Mouse (Mus musculus): Measurements from ENCODE around the gene Mindy1.

The Mindy1 gene

DNA sequence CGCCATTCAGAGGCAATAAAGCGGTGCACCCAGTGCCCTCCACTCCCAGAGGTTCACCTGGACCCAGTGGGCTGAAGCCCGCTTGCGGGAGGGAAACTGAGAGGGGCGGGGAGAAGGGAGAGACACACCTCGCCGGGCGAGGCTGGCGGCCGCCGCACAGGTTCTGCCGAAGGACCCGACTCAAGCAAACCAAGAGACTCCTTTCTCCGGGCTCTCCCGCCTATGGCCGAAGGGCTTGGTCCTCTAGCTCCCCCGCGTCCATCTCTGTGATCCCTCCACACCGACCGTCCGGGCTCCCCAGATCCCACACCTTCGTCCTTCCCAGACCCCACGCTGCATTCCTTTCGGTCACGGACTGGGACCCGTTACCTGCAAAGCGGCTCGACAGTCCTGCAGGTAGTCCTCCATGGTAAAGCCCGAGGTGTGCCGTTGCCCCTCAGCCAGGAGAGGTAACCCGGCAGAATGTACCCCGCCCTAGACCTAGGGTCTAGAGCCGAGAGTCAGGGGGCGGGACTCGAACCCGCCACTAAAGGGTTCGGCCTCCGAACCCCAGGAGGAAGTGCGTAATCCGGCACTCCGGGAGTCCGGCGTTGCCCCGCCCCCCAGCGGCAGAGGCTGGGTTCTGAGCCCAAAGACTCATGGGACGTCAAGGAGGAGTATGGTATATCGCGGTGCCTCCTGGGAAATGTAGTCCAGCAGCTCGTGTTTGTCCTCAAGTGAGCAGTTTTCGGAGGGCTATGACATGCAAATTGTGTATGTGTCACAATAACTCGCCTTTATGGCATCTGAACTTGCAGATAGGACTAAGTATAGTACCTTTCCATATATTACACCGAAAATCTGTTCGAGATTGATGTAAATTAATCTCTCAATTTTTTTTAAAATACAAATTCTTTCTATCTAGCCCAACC is at the start of gene Mindy1, which contains the start of gene Prune1:
Gene Mindy1, plus strand, starts transcription at position 130 of the 911 bp plus-strand sequence.
Gene Prune1, minus strand, starts transcription at position 861 of the 911 bp plus-strand sequence.
- peak; percentile 98 for DNase-seq

DNA sequence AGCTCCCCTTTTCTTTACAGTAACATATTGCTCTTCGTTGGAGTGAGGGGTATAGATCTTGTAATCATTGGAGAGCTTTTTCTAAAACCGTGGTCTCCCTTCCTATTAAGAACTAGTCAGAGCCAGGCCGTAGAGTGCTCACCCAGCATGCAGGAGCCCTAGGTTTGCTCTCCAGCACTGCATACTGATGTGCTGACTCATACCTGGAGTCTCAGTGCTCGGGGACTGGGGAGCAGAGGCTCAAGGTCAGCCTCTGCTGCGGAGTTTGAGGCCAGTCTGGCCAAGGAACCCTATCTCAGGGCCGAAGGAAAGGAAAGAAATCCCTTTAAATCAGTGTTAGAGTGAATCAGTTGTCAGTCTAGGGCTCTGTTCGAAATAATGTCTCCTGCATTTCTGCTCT is 48.4 kb upstream of the Mindy1 start:
- DNase-seq, result no peak

DNA sequence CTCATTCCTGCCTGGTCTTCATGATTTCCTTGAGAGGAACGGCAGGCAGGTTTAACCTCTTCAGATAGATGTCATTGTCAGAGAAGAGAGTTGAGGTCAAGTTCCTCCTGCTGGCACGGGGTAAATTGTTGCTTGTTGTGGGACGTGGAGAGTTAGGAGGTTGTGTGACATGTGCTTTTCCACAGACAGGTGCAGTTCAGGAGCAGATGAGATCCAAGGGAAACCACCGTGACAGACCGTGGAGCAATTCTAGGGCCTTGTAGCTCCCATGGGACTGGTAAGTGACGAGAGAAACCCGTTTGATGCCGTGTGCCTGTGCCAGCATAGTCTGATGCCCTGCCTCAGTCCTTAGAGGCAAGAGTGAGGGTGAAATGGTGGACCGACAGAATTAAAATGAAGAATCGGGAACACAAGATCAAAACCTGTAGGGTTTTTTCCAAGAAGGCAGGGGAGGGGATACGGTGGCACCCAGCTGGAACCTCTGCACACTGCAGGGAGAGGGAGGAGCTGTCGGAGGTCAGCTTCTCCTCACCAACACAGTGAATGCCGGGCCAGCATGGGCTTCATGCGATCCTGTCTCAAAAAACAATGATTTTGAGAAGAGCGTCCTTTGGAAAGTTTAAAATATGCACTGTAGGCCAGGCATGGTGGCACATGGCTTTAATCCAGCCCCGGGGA is 47.7 kb upstream of the Mindy1 start:
- no peak for DNase-seq

DNA sequence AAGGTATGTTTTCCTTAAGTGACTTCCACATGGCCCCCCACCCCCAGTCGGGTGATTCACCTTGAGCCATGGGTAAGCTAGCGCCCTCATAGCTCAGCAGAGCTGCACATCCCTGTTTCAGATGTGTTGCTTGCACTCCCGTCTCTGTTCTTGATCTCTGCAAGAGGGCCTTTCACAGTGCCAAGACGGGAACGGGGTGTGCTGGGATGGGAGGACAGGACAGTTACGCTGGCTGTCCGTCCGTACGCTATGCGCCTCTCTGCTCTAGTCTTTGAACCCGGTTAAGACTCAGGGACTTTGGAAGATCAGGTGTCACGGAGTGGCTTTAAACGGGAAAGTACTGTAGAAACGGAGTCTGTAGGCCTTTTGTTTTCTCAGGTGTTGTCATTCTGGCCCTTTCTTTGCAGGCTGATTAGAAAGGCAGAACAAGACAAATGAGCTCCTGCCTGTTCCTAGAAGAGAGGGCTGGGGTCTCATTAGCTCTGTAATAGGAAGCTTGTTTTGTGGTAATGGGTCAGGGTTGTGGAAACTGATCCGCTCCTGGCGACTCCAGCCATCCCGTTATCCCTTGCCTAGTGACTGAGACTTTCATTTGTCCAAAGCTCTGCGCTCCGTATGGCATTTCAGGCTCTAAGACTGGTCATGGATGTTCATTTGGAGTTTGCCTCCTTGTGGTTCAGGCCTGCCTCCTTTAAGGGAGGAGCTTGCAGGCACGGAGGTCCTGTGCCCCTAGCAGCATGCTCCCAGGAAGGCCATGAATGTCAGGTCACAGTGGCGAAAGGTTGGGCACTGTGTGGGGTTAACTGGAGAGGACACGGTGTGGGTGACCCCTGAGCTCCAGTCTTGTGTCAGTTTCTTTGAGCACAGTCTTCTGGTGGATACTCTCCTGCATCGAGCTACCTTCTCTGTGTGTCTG is 45.5 kb upstream of the Mindy1 start:
- no peak for DNase-seq

DNA sequence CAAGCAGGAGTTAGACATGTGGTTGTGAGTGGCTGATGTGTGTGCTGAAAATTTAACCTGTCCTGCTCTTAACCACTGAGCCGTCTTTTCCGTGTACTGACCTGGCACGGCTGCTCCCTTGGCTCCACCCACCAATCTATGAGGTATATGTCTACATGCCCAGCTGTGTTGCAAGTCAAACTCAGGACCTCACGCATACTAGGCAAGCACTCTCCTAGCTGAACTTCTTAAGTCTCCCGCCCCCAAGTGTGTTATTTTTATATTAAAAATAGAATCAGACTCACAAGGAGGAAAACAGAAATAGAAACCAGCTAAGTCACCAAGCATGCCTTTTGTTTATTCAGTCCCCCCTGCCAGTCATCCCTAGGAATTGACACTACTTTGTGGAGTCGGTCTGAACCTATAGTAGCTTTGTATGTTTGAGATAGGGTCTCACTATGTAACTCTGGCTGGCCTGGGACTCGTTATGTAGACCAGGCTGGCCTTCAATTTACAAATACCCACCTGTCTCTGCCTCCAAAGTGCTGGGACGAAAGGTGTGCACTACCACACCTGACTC is 43.5 kb upstream of the Mindy1 start:
- DNase-seq, result no peak

DNA sequence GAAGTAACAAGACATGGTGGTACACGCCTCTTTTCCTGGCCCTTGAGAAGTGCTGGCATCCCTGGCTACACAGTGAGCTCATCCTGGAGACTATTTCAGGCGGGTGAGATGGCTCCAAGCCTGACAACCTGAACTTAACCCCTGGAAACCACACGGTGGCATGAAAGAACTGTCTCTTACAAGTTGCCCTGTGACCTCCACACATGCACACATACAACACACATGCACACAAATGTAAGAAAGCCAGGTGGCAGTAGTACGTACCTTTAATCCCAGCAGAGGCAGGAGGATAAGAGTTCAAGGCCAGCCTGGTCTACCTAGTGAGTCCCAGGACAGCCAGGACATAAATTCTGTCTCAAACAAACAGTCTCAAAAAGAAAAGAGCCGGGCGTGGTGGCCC is 42.1 kb upstream of the Mindy1 start:
- no peak for DNase-seq

DNA sequence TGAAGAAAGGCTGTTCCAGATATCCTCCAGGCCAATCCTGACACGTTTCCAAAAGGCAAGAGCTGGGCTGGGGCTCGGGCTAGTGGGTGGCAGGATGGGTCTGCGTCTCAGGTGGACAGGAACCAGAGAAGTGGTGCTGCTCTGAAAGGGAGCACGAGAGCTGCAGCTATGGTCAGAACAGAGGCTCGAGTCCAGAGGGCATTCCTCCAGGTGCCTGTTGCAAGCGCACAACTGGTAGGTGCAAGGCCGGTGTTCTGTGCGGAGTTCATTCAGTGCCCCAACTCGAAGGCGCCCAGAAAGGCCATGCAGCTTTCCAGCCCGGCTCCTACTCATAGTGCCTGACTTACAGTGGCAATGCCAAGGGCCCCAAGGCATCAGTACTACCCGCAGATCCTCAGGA is 41.2 kb upstream of the Mindy1 start:
- DNase-seq, result no peak

DNA sequence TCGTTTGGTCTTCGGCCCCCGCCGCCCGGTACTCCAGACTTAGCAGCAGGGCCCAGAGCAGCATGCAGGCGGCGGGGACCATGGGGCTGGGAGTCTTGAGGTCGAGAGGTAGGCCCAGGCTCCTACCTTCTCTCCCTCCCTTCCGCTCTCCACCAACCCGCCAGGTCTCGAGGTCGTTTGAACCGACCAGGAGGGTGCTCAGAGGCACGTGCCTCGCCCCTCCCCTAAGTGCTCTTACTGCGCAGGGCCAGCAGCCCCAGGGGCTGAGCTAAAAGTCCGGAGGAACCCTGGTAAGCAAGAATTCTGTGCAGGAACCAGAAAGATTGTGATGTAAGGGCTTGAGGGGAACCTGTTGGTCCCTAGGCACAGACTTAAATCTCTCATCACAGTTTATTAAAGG is 40.2 kb upstream of the Mindy1 start:
- DNase-seq, result no peak

DNA sequence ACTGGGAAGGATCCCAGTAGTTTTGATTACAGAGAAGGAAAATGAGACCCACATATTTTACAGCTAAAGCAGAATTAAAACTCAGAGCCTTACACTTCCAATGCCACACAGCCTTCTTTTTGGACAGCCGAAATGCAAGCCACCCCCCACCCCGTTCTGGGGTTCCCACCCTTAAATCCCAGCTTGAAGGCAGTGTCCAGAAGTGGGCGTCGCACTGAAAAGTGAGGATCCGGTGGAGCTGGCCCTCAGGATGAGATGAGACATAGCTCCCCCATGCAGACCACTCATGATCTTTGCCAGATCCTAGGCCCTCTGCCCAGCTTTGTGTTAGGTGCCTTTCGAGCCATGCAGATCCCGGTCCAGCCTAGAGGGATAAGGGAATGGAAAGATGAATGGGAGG is 39.6 kb upstream of the Mindy1 start, which contains the start of gene Gm128:
Gene Gm128, minus strand, starts transcription at position 101 of the 400 bp plus-strand sequence.
- DNase-seq, result no peak

DNA sequence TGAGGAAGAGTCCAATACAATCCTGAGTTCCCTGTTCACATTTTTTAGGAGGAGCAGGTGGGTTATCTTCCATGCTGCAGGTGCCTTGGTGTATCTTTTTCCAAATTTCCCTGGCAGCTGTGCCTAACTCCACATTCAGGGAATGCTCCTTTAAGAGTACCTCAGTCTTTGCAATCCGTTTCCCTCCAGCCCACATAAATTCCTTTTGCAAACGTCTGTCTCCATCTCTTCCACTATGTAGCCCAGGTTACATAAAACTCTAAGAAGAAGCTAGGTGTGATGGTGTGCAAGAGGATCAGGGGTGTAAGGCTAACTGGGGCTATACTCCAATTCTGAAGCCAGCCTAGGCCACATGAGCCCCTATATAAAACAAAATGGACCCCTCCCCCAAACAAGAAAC is 38.1 kb upstream of the Mindy1 start:
- DNase-seq, result no peak

DNA sequence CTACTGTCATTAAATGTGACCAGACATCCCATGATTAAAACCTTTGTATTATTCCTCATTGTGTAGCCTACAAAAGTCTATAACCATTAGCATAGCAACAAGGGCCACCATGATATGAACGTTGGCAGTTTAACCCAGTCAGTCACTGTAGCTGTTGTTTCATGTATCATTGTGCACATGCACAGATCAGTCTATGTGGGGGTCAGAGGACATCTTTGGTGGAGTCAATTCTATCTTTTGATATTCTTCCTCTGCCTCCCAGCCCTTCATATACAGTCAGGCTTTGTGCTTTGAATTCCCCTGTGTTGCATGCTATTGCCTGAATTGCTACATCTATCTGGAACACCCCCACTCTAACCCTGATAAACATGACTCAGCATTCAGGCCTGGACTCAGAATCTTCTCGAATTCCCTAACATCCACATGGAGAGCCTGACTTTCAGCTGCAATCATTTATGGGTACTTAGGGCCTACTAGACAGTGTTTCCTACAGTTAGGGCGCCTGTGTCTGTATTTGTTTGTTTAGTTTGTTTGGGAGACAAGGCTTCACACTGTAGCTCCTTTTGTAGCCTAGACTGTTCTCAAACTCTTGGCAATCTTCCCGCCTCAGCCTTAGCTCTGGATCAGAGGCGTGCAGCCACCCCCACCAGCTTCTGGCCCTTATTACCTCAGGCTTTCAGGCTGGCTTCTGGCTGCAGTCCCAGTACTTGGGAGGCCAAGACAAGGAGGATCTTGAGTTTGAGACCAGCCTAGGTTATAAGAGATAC is 34.5 kb upstream of the Mindy1 start:
- peak; percentile 44 for DNase-seq

DNA sequence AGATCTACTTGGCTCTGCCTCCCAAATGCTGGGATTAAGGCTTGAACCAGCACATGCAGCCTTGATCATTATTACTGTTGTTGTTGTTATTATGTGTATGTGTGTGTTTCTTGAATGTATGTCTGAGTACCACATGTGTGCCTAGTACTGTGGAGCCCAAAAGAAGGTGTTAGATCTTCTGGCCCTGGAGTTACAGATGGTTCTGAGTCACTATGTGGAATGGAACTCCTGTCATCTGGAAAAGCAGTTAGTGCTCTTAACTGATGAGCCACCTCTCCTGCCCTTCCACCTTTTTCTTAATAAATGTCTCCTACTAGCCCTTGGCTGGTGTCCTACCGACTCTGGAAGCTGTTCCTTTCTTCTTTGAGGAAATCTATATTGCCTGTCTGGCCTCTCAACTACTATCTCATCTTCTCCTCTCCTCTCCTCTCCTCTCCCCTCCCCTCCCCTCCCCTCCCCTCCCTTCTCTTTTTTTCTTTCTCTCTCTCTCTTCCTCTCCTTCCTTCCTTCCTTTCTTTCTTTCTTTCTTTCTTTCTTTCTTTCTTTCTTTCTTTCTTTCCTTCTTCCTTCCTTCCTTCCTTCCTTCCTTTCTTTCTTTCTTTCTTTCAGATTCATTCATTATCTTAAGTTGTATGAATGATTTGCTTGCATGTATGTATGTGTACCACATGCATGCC is 33.3 kb upstream of the Mindy1 start:
- DNase-seq, result no peak

DNA sequence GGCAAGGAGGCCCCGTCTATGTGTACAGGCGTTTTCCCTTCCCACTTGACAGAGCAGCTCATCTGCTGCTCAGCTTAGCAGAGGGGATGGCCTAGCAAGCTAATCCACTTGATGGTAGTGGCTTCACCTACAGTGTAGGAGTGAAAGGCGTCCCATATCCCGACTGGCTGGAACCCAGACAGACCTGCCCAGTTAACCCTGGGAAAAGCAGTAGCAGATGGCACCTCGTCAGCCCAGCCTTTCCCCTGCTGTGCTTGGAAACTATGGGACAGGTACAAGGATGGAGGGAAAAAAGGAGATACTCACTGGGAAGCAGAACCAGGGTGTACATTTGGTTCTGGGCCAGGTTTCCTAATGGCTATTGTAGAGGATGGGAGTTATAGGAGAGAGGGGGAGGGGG is 30.8 kb upstream of the Mindy1 start:
- DNase-seq, result no peak

DNA sequence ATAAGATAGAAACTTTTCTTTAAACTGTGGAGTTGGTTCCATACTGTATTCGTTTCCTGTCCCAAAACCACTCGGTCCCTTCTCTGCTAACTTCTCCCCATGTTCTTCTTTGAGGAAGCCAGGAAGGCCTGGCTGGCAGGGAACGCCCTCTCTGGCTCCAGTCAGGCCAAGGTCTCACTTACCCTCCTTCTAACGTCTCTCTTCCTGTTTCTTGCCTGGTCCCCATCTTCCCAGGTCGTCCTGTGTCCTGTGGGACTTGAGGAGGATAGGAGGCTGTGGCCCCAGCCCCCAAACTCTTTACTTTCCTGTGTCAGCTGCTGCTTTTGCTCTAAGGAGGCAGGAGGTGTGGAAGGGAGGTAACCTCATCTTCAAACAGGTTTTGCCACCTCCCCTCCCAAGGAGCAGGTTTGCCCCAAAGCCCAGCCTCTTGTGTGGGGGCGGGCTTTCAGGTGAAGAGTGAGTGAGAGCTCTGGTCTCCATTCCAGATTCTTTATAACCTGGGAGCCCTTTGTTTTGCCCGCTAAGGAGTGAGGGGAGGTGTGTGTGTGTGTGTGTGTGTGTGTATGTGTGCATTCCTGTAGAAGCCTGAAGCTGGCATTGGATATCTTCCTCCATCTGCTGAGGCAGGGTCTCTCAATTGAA is 30.2 kb upstream of the Mindy1 start, which contains the start of gene Bnipl:
Gene Bnipl, minus strand, starts transcription at position 411 of the 642 bp plus-strand sequence.
- no peak for DNase-seq

DNA sequence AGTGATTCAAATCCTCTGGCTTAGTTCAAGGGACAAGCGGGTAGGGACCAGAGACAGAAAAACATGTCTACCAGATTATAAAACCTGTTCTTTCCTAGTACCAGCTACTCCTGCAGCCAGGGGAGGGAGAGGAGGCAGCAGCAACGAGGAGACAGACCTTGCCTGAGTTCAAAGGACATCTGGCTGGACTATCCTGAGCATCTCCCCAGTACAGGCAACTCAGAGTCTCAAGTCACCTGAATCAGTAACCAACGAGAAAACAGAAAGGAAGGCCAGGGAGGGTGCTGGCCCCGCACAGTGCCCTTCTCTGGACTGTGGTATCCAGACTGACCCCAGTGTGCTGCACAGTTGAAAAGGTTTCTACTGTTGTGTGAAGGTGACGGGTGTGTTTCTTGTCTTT is 24.2 kb upstream of the Mindy1 start:
- no peak for DNase-seq

DNA sequence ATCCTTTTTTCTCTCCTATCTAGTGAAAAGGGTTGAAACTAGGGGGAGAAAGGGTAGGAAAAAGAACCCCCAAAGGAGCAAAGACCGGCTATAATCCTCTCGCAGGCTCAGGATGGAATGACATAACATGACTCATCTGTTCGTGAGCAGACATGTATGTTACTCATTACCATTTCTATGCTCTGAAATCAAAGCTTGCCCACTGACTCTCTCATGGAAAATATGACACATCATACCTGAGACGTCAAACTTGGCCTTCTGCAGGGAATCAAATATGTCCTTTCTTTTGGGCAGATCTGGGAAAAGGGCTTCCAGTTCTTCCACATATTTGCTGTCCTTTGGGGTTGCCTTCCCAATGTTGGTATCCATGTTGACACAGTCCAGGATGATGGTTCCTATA is 19.2 kb upstream of the Mindy1 start:
- DNase-seq, result no peak

DNA sequence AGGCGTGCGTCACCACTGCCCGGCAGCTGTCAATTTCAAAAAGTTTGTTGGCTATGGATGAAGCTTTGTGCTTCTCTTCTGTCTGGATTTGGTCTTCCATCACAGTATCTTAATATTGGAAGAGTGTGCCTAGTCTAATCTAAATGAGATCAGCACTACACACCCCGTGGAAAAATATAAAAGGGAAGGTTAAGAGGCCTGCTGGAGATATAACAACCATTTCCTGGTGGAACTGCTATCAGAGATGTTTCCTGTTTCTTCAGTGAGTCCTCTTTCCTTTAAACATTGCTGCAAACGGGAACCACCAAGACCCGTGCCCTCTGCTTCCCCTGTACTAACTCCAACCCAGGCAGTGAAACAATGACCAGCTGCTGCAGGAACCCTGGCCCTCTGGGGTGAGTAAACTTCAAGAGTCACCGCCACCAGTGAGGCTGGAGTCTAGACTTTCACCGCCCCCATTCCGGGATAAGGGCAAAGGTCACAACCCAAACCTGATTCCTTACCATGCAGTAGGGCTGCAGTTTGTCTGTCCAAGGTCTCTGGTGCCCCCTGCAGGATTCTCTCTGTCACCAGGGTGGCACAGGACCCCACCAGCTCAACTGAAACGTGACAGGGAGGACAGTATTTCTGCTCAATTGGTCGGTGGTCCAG is 17.9 kb upstream of the Mindy1 start:
- peak; percentile 46 for DNase-seq

DNA sequence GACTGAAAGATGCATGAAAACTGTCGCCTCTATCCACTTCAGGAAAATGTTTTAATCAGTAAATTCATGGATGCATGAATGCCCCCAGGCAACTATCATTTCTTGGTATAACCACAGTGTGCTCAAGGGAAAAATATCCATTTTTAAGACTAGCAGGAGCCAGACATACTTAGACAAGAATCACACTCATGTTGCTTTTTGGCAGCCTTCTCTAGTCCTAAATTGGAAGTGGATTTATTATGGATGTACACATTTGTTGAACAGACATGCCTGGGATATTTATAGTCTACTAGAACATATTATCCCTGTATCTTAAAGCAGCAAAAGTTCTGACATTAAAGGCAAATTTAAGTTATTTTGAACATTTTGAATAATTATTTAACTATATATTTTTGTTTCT is 16.4 kb upstream of the Mindy1 start:
- no peak for DNase-seq

DNA sequence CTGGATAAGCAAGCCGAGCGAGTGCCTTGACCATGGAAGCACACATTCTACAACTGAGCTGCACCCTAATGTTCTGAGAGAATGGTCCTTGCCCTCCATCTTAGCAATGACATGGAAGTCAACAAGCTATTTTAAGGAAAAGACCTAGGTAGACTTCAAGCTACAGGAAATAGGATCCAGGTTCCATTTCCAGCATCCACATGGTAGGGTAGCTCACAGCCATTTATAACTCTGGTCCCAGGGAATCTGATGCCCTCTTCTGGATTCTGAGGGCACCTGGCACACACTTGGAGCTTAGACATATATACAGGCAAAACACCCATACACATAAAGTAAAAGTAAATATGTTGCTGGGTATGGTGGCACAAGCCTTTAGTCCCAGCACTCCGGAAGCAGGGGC is 15.1 kb upstream of the Mindy1 start:
- no peak for DNase-seq

DNA sequence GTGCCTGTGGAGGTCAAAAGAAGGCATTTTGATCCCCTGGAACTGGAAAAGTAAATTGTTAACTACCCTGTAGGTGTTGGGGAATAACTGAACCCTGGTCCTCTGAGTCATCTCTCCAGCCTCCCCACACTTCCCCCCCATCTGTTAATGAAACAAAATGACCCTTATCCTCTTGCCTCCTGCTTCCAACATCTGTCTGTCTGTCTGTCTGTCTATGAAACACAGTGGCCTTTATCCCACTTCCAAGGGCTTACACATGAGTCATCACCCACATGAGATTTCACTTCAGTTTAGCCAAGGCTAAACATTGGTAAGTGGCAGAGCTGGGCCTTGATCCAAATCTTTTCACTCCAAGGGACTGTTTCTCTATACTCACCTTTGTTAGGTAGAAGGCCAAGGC is 13.3 kb upstream of the Mindy1 start:
- DNase-seq, result no peak
